8 mouse cellular contexts compared by ENCODE assay signal in genomic region chr1:191327258-191327657, GRCm38 (mm10). TPM values are rescaled to one million over a fixed set of nuclear protein-coding genes. Genes with fewer than 3 reads are reported as not detected.
A peak's percentile ranks its signal among the peaks of the same experiment; 100 is the strongest.
DNase-seq lines count a peak whose midpoint lies in the region; ATAC-seq lines count a peak whose summit lies in the region.
"Had no signal": no experiment of that assay in that cellular context is flagged by ENCODE, and none has a peak within 500 bp of the region (broad histone marks: within the 10 kb centered on the region; RNA-seq: fewer than 3 reads in every experiment).

No protein-coding gene starts in this region.

- H3K4me2 ChIP-seq in neural tube, embryonic 11.5 days (ENCODE audit: low read depth) = peak overlapping the region; percentile 91
- peak overlapping the region; percentile 95 for H3K4me2 ChIP-seq in hindbrain, embryonic 11.5 days (replicated peaks; ENCODE audit: low read depth, low read length)
- H3K4me2 ChIP-seq in liver, embryonic 12.5 days = peak overlapping the region; percentile 99

- peaks cover 2% of the 10 kb centered on the region; the same call in 1 of the 2 replicates for H3K36me3 ChIP-seq in neural tube, embryonic 11.5 days (ENCODE audit: control insufficient read depth, insufficient read depth, low read length)
- H3K36me3 ChIP-seq in hindbrain, embryonic 11.5 days (ENCODE audit: control insufficient read depth, insufficient read depth, low read length) = no peaks in the 10 kb centered on the region
- peaks cover 9% of the 10 kb centered on the region for H3K36me3 ChIP-seq in liver, embryonic 12.5 days

- 86% methylated on average over 8 of the region's 8 CpGs for WGBS in neural tube, embryonic 11.5 days
- WGBS in hindbrain, embryonic 11.5 days = 80% methylated on average over 8 of the region's 8 CpGs
- 65% methylated on average over 8 of the region's 8 CpGs for WGBS in liver, embryonic 12.5 days (ENCODE audit: insufficient replicate concordance)

- no peak for ATAC-seq in neural tube, embryonic 11.5 days (ENCODE audit: insufficient read depth, low FRiP score, low TSS enrichment)
- ATAC-seq in hindbrain, embryonic 11.5 days (ENCODE audit: low FRiP score) = no peak
- no peak for ATAC-seq in liver, embryonic 12.5 days

- no peaks in the 10 kb centered on the region for H3K9me3 ChIP-seq in neural tube, embryonic 11.5 days (ENCODE audit: control insufficient read depth, low read length)
- H3K9me3 ChIP-seq in hindbrain, embryonic 11.5 days (ENCODE audit: control insufficient read depth, low read length) = no peaks in the 10 kb centered on the region
- no peaks in the 10 kb centered on the region for H3K9me3 ChIP-seq in liver, embryonic 12.5 days (replicated peaks)

- H3K9ac ChIP-seq in neural tube, embryonic 11.5 days (ENCODE audit: low read length) = no peak overlapping the region
- no peak overlapping the region for H3K9ac ChIP-seq in hindbrain, embryonic 11.5 days (ENCODE audit: low read depth, low read length)
- H3K9ac ChIP-seq in liver, embryonic 12.5 days = no peak overlapping the region

- peak overlapping the region; percentile 80; the same call in 1 of the 2 replicates for H3K4me3 ChIP-seq in neural tube, embryonic 11.5 days (ENCODE audit: low read depth, low read length)
- no peak overlapping the region for H3K4me3 ChIP-seq in hindbrain, embryonic 11.5 days (ENCODE audit: low read depth, low read length)
- peak overlapping the region; percentile 83; the same call in 1 of the 2 replicates for H3K4me3 ChIP-seq in liver, embryonic 12.5 days

- no peak for DNase-seq in neural tube, embryonic 11.5 days (ENCODE audit: low spot score)
- no peak for DNase-seq in neural tube, embryonic 10.5 days (ENCODE audit: extremely low spot score, low spot score)
- DNase-seq in hindbrain, embryonic 11.5 days (ENCODE audit: low spot score) = no peak
- DNase-seq in ovary, postnatal 14 days (ENCODE audit: low spot score) = no peak
- no peak for DNase-seq in adrenal gland, postnatal 25 days
- DNase-seq in Muller cell, postnatal 12 days (ENCODE audit: inconsistent ontology term) = no peak
- DNase-seq: lung, postnatal 14 days had no signal

- peaks cover 10% of the 10 kb centered on the region; the same call in 1 of the 2 replicates for H3K4me1 ChIP-seq in neural tube, embryonic 11.5 days (ENCODE audit: control insufficient read depth, insufficient read depth, low read length)
- peaks cover 10% of the 10 kb centered on the region for H3K4me1 ChIP-seq in hindbrain, embryonic 11.5 days (replicated peaks; ENCODE audit: control insufficient read depth, insufficient read depth, low read length)
- H3K4me1 ChIP-seq in liver, embryonic 12.5 days = peaks cover 38% of the 10 kb centered on the region

- H3K27ac ChIP-seq in neural tube, embryonic 11.5 days (ENCODE audit: low read depth, low read length) = no peak overlapping the region
- H3K27ac ChIP-seq in hindbrain, embryonic 11.5 days (ENCODE audit: low read depth, low read length) = no peak overlapping the region
- no peak overlapping the region for H3K27ac ChIP-seq in liver, embryonic 12.5 days

- no peaks in the 10 kb centered on the region for H3K27me3 ChIP-seq in neural tube, embryonic 11.5 days (ENCODE audit: control insufficient read depth, insufficient read depth, low read length)
- H3K27me3 ChIP-seq in hindbrain, embryonic 11.5 days (ENCODE audit: control insufficient read depth, insufficient read depth, low read length) = 0 out of 2 replicates have a peak, but pooled peaks cover 2% of the 10 kb centered on the region
- H3K27me3 ChIP-seq in liver, embryonic 12.5 days (replicated peaks) = 0 out of 2 replicates have a peak, but pooled peaks cover 5% of the 10 kb centered on the region

RNA-seq across cellular contexts. Expression of gene Tmem206, which starts 1.5 kb away (rescaled TPM):
- polyA plus RNA-seq in neural tube, embryonic 11.5 days (2014; fragmentation: Nextera tagmentation; extraction: Ambion mirVana) = 32.3 and 38.5 TPM in 2 replicates
- 35.4 and 39.7 TPM in 2 replicates for polyA plus RNA-seq in hindbrain, embryonic 11.5 days (2014; fragmentation: Nextera tagmentation; extraction: Ambion mirVana)
- 9.8 and 10.5 TPM in 2 replicates for polyA plus RNA-seq in liver, embryonic 12.5 days (2016; fragmentation: Nextera tagmentation; extraction: Ambion mirVana)
- total RNA-seq in adrenal gland, postnatal 25 days (2021) = 7.4 and 7.7 TPM in 2 replicates

RNA-seq across cellular contexts. Expression of gene Nenf, which starts 9.3 kb away (rescaled TPM):
- 72.4 and 77.5 TPM in 2 replicates for polyA plus RNA-seq in neural tube, embryonic 11.5 days (2014; fragmentation: Nextera tagmentation; extraction: Ambion mirVana)
- 85.1 and 85.4 TPM in 2 replicates for polyA plus RNA-seq in hindbrain, embryonic 11.5 days (2014; fragmentation: Nextera tagmentation; extraction: Ambion mirVana)
- polyA plus RNA-seq in liver, embryonic 12.5 days (2016; fragmentation: Nextera tagmentation; extraction: Ambion mirVana) = 37.1 and 39.7 TPM in 2 replicates
- total RNA-seq in adrenal gland, postnatal 25 days (2021) = 104 and 112 TPM in 2 replicates
